Mouse (Mus musculus) forebrain, embryonic 10.5 days (tissue): ENCODE measurements around the gene Spp2. TPM values are rescaled to one million over a fixed set of nuclear protein-coding genes. Genes with fewer than 3 reads are reported as not detected.

ENCODE experiments used
- DNase-seq: peaks from one replicate; pipeline ENCODE4 v3.0.0-alpha.2; 2017; ENCODE audit warnings: low spot score; ENCODE audit errors: extremely low spot score
- H3K27ac ChIP-seq: fragments of 300-500 bp; sonication (generic); 2 replicates; pipeline ENCODE4 v1.5.1; 2016; ENCODE audit warnings: mild to moderate bottlenecking
- H3K27me3 ChIP-seq: fragments of 300-500 bp; sonication (generic); 2 replicates; pipeline ENCODE4 v1.6.1; 2016; ENCODE audit warnings: mild to moderate bottlenecking; ENCODE audit not compliant: poor library complexity, severe bottlenecking
- H3K36me3 ChIP-seq: fragments of 300-500 bp; sonication (generic); replicated peaks from 2 replicates; pipeline ENCODE4 v1.6.1; 2016; ENCODE audit warnings: mild to moderate bottlenecking, moderate library complexity
- H3K4me1 ChIP-seq: fragments of 300-500 bp; sonication (generic); 2 replicates; pipeline ENCODE4 v1.6.1; 2016
- H3K4me3 ChIP-seq: fragments of 300-500 bp; sonication (generic); 2 replicates; pipeline ENCODE4 v1.5.1; 2016; ENCODE audit warnings: mild to moderate bottlenecking, moderate library complexity
- H3K9me3 ChIP-seq: fragments of 300-500 bp; sonication (generic); 2 replicates; pipeline ENCODE4 v1.6.1; 2016; ENCODE audit warnings: mild to moderate bottlenecking, moderate library complexity
- WGBS: fragments of 180-500 bp; shearing (Covaris S2); methylation state at CpG from one replicate; pipeline ENCODE4 v1.1.7; 2016; 5-methylcytosine and 5-hydroxymethylcytosine counted together
- polyA plus RNA-seq: library from polyadenylated mRNA; unstranded; fragments of >200 nt; fragmentation: Nextera tagmentation; extraction: Ambion mirVana; gene quantifications from 2 replicates; pipeline ENCODE4 v1.2.1, GENCODE M21; 2016

The Spp2 gene
- polyA plus RNA-seq, 1 experiment from 2014 or later, result not detected

DNA sequence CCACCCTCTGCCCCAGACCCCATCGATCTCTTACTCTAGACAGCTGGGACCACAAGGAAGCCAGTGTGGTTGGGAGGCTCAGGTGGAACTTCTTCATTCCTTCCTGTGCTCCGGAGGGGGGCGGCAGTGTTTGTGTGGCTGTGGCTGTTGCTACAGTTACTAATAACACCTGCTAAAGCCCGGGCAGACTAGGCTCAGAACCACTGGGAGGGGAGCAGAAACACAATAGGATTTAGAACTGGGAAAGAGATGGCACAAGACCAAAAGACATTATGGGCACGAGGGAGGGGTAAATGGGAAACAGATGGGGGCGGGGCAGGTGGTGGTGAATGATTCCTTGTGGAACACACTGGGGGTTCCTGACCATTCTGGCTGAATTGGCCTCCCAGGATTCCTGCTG, 55.7 kb downstream of the Spp2 start:
- 54% methylated on average over 6 of the region's 6 CpGs for WGBS
- DNase-seq, result no peak

DNA sequence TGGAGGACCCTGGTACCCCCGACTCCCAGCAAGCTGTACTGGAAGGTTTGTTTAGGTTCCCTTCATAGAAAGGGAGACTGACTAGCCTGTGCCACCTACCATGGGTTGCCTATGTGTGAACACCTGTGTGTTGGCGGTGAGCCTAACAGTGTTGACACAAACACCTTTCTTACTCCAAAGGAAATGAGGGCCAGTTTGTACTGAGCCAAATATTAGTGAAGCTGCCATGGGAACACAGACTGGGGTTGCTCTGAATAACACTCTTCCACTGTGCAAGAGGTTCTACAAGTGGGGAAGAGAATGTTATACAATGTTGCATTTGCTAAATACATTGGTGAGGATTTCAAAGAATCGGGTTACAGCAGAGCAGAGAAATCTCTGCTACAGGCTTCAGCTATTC, 56.5 kb downstream of the Spp2 start:
- Histone ChIP-seq H3K27me3 (no peaks in the 10 kb centered on the region), H3K27ac (no peak overlapping the region), H3K36me3 (no peaks in the 10 kb centered on the region), H3K9me3 (no peaks in the 10 kb centered on the region), H3K4me1 (peaks cover 21% of the 10 kb centered on the region), H3K4me3 (no peak overlapping the region)
- 88% methylated on average over 3 of the region's 3 CpGs for WGBS
- no peak for DNase-seq

More for the DNA sequence above, 55.7 kb downstream of the Spp2 start:
- H3K9me3 ChIP-seq, result no peaks in the 10 kb centered on the region
- peaks cover 21% of the 10 kb centered on the region for H3K4me1 ChIP-seq
- no peaks in the 10 kb centered on the region for H3K27me3 ChIP-seq
- no peak overlapping the region for H3K4me3 ChIP-seq
- no peak overlapping the region for H3K27ac ChIP-seq
- H3K36me3 ChIP-seq, result no peaks in the 10 kb centered on the region

DNA sequence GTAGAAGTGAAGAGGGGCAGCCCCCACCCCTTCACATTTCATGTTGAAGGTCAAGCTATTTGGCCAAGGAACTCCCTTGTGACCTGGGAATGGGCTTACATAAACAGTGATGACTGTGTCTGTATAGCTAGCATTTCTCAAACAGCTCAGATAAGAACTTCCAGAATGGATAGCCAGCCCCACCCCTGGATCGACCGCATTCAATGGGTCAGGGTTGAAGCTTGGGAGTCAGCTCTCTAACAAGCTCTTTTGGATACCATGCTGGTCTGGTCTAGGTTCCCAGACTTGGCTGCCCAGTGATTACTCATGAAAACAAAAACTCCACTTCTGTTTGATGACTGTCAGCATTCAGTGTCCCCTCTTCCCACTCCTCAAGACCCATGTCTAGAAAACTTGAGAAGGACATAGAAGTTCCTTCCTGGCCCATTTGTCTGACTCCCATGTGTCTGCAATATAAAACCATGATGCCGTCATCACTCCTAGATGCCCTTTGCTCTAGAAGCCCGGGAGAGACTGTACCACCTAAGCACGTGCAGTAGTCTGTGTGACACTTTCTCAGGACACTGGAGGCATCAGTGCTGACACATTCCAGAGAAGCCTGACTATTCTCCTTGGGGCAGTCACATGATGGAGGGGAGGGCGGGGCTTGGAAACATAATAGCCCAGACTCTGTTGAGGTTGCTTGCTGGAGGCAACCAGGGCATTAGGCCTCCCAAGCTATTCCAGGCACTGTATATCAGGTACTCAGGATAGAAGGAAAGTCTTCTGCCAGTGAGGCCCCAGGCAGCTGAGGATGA, 57.5 kb downstream of the Spp2 start:
- WGBS, result 85% methylated on average over 6 of the region's 6 CpGs

DNA sequence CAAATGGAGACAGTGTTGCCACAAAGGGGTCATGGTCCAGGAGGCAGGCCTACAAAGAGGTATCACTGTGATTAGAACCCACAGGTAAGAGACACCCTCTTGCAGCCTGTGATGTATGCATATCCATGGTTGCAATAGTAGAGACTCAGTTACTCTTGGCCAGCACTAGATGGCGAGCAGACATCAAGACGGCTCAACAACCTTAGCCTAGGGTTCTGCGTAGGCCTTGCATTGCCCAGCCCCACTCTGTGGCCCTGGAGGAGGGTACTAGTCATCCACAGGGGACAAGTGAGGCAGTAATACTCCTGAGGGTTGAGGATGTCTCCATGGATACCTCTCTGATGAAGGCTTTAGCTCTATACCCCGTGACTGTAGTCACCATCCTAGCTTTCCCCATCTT, 59.0 kb downstream of the Spp2 start:
- DNase-seq, result no peak
- no peaks in the 10 kb centered on the region for H3K36me3 ChIP-seq
- peaks cover 21% of the 10 kb centered on the region for H3K4me1 ChIP-seq
- no peaks in the 10 kb centered on the region for H3K27me3 ChIP-seq
- no peak overlapping the region for H3K4me3 ChIP-seq
- WGBS, result 76% methylated on average over 4 of the region's 4 CpGs
- no peak overlapping the region for H3K27ac ChIP-seq
- H3K9me3 ChIP-seq, result no peaks in the 10 kb centered on the region

More for the DNA sequence above, 57.5 kb downstream of the Spp2 start:
- Histone ChIP-seq H3K4me3 (no peak overlapping the region), H3K4me1 (peaks cover 21% of the 10 kb centered on the region), H3K27me3 (no peaks in the 10 kb centered on the region), H3K9me3 (no peaks in the 10 kb centered on the region), H3K36me3 (no peaks in the 10 kb centered on the region), H3K27ac (no peak overlapping the region)
- no peak for DNase-seq

DNA sequence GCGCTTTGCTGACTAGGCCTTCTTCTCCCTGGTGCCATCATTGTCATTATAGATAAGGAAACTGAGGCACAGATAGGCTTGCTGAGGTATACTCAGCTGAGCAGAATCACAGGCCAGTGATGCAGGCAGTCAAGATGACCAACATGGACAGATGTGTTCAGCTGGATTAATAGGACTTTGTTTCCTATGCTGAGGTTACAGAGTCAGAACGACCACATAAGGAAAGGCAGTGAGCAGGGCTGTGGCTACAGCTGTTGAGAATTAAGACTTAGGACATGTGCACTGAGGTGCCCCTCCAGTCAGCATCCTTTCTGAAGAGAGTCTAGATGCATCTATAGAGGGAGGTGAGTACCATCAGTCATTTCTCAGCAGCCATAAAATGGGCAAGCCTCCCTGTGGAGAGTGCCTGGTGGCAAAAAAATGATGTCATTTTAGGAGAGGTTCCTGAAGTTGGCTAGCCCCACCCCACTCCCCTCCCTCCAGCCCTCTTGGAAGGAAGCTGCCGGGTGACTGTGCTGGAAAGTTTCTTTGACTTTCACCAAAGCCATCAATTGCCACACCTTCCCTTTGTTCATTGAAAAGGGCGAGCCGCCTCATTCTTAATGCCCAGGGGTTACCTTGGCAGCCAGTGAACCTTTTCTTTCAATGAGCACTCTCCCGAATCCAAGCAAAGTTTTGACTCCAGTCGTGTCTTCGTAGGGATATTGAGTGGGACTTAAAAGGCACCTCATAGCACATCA, 59.7 kb downstream of the Spp2 start:
- H3K27ac ChIP-seq, result no peak overlapping the region
- H3K4me1 ChIP-seq, result peaks cover 21% of the 10 kb centered on the region
- H3K36me3 ChIP-seq, result no peaks in the 10 kb centered on the region
- DNase-seq, result no peak
- H3K27me3 ChIP-seq, result no peaks in the 10 kb centered on the region
- WGBS, result 72% methylated on average over 8 of the region's 8 CpGs
- H3K9me3 ChIP-seq, result no peaks in the 10 kb centered on the region
- H3K4me3 ChIP-seq, result no peak overlapping the region

DNA sequence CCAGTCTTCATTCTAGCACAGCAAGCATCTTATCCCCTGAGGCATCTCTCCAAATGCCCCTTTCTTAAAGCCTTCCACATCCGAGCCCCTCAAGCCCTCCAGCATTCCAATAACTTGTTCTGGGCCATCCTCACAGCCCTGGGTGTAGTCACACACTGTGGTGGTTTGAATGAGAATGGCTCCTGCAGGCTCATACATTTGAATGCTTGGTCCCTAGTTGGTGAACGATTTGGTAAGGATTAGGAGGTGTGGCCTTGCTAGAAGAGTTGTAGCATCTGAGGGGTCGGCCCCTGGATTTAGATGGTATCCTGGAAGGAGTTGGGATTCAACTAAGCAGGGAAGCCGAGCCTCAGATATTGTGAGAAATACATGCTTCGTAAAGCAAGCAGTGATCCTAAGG, 61.1 kb downstream of the Spp2 start:
- 83% methylated on average over 5 of the region's 5 CpGs for WGBS
- no peaks in the 10 kb centered on the region for H3K27me3 ChIP-seq
- H3K9me3 ChIP-seq, result no peaks in the 10 kb centered on the region
- no peak overlapping the region for H3K4me3 ChIP-seq
- H3K36me3 ChIP-seq, result no peaks in the 10 kb centered on the region
- peaks cover 22% of the 10 kb centered on the region for H3K4me1 ChIP-seq
- no peak for DNase-seq
- H3K27ac ChIP-seq, result no peak overlapping the region

DNA sequence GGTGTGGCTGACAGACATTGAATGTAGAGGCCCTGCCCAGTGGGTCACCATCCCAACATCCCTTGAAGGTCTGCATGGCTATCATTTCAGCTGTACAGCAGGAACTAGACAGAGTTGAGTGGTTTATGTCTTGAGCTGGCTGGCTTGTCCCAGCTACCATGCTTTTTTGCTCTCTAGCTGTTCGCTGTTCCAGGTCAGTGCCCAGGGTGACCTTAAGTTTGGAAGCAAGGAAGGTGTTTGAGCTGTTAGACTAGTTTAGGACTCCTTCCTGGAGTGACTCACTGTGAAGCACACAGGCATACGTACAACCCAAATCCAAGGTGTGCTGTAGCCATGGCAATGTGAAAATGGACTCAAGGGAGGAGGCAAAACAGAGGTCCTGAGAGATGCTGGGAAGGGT, 61.6 kb downstream of the Spp2 start:
- H3K9me3 ChIP-seq, result no peaks in the 10 kb centered on the region
- H3K4me1 ChIP-seq, result peaks cover 21% of the 10 kb centered on the region
- DNase-seq, result no peak
- no peaks in the 10 kb centered on the region for H3K27me3 ChIP-seq
- no peaks in the 10 kb centered on the region for H3K36me3 ChIP-seq
- H3K27ac ChIP-seq, result no peak overlapping the region
- H3K4me3 ChIP-seq, result no peak overlapping the region
- WGBS, result 89% methylated on average over 2 of the region's 2 CpGs

DNA sequence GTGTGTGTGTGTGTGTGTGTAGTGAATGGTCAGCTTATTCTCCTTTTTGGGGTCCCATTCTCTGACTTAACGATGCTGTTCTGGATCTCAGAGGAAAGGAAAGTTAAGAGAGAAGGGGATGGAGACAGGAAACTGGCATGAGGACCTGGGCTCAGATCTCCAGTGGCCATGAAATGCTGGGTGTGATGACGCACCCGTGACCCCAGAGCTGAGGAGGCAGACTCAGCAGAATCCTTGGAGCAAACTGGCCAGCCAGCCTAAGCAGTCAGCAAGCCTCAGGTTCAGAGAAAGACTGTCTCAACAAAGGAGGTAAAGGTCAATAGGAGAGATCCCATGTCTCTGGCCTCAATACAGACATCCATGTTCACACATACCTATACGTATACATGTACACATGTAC, 63.0 kb downstream of the Spp2 start:
- H3K36me3 ChIP-seq, result no peaks in the 10 kb centered on the region
- H3K27me3 ChIP-seq, result no peaks in the 10 kb centered on the region; the same call in 1 of the 2 replicates
- no peak overlapping the region for H3K4me3 ChIP-seq
- DNase-seq, result no peak
- whole genome bisulfite sequencing, result 89% methylated on average over 4 of the region's 4 CpGs
- peaks cover 22% of the 10 kb centered on the region for H3K4me1 ChIP-seq
- no peaks in the 10 kb centered on the region for H3K9me3 ChIP-seq
- no peak overlapping the region for H3K27ac ChIP-seq

DNA sequence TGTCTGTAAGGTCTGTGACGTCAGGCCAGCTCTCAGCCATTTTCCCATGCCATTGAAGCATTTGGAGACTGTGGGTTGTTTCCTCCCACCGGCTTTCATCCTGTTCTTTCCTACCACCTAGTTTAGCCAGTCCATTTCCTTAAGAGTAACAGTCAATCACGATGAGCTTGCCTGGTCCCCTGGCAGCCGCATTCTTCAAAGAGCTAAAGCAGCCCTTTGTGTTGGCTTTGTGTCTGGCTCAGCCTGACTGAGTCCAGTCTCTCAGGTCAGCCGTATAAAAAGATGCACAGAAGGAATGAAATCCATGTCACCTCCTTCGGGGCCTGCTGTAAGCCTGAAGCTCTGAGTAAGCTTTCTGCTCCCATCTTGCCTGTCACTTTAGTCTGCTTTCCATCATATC, 65.5 kb downstream of the Spp2 start:
- peak overlapping the region; percentile 48; the same call in 1 of the 2 replicates for H3K27ac ChIP-seq
- H3K27me3 ChIP-seq, result peaks cover 6% of the 10 kb centered on the region; the same call in 1 of the 2 replicates
- WGBS, result 27% methylated on average over 6 of the region's 6 CpGs
- no peak for DNase-seq
- H3K4me1 ChIP-seq, result peaks cover 32% of the 10 kb centered on the region
- no peak overlapping the region for H3K4me3 ChIP-seq
- no peaks in the 10 kb centered on the region for H3K9me3 ChIP-seq
- H3K36me3 ChIP-seq, result no peaks in the 10 kb centered on the region

DNA sequence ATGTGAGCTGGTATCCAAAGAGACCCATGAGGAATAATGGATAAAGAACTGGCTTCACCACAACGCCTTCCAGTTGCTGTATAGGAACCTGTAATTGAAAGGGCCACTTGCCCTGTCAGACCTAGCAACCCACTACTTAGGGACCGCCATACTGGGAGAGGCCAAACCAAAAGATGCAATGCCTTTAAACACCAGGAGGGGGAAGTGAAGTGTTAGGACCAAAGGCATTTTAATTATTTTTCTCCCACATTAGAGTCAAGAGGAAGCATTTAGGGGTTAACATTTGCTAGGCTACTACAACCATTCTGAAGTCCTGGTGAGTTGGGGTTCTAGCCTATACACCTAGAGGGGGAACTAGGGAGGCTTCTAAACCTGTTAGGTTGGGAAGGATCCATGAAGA, 67.1 kb downstream of the Spp2 start:
- DNase-seq, result no peak
- 67% methylated on average over 2 of the region's 2 CpGs for WGBS

DNA sequence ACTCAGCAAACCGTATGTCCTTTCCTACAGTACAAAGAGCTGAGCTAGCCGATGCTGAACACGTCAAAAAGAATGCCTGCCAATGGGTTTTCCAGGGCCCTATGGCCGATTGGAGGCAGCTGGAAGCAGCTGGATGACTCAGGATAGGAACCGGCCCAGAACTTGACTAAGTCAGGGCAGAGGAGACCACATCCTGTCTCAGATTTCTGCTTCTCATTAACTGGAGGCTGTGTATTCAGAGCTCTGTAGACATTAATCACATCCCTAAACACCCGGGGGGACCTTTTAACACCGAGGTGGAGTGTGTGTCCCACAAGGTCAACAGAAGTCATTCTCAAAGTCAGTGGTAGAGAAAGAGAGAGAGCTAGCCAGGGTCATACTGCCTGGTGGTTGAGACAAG, 67.8 kb downstream of the Spp2 start:
- Histone ChIP-seq H3K27me3 (peaks cover 6% of the 10 kb centered on the region; the same call in 1 of the 2 replicates), H3K27ac (0 out of 2 replicates have a peak overlapping the region, but pooled peaks have one; percentile 25), H3K4me1 (peaks cover 39% of the 10 kb centered on the region), H3K4me3 (no peak overlapping the region), H3K36me3 (no peaks in the 10 kb centered on the region), H3K9me3 (no peaks in the 10 kb centered on the region)
- 55% methylated on average over 7 of the region's 7 CpGs for WGBS
- no peak for DNase-seq

More for the DNA sequence above, 67.1 kb downstream of the Spp2 start:
- Histone ChIP-seq H3K9me3 (no peaks in the 10 kb centered on the region), H3K27ac (no peak overlapping the region), H3K4me1 (peaks cover 39% of the 10 kb centered on the region), H3K36me3 (no peaks in the 10 kb centered on the region), H3K27me3 (peaks cover 6% of the 10 kb centered on the region; the same call in 1 of the 2 replicates), H3K4me3 (no peak overlapping the region)

DNA sequence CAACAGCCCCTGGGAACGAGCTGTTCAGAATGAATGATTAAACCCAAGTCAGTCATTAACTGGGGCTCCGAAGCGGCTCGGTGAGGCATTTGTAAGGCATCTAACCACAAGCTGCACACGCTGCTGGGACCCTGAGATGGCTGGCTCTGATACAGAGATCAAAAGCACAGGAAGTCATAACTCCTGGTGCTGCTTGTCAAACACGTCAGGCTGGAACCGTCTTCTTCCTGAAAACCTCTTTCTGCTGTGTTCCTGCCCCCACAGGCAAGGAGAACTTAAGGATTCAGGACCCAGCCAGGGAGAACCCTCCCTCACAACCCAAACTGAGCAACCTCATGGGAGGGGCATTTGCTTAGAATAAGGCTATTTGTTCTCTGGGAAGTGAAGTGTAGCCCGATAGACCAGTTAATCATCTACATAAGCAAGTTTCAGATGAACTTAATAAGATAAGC, 68.8 kb downstream of the Spp2 start:
- H3K36me3 ChIP-seq, result no peaks in the 10 kb centered on the region
- 63% methylated on average over 8 of the region's 8 CpGs for WGBS
- H3K27ac ChIP-seq, result no peak overlapping the region
- H3K27me3 ChIP-seq, result peaks cover 6% of the 10 kb centered on the region; the same call in 1 of the 2 replicates
- H3K9me3 ChIP-seq, result no peaks in the 10 kb centered on the region
- H3K4me1 ChIP-seq, result peaks cover 39% of the 10 kb centered on the region
- no peak overlapping the region for H3K4me3 ChIP-seq
- DNase-seq, result no peak
